Mouse (Mus musculus) ES-Bruce4 (cell line): ENCODE data around the gene Fyn.

Source experiments
- CTCF ChIP-seq: IDR thresholded peaks from one replicate; pipeline ENCODE4 v1.8.1; 2011; ENCODE audit warnings: low read depth, low read length
- POLR2A ChIP-seq: IDR thresholded peaks from one replicate; pipeline ENCODE4 v1.8.1; 2011; ENCODE audit warnings: low read length; ENCODE audit not compliant: insufficient read depth

DNA sequence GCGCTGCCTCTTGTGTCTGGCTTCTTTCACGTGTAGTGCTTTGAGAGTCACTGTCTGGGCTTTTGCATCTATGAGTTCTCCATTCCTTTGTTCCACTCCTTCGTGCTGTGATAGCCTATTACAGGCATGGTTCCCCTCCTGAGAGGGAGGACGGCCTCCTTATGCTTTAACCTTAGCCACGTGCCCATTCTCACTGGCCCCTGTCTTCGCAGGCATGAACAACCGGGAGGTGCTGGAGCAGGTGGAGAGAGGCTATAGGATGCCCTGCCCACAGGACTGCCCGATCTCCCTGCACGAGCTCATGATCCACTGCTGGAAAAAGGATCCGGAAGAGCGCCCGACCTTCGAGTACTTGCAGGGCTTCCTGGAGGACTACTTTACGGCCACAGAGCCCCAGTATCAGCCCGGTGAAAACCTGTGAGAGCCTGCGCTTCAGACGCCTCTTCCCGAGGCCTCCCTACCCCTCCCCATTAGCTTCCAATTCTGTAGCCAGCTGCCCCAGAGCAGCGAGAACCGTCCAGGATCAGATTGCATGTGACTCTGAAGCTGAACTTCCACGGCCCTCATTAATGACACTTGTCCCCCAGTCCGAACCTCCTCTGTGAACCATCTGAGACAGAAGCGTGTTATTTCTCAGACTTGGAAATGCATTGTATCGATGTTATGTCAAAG lies 195.0 kb downstream of the Fyn start:
- TF ChIP-seq CTCF (no peak), POLR2A (no peak)
